22 mouse cellular contexts compared by ENCODE assay signal in genomic region chr7:109928365-109928764, GRCm38 (mm10). TPM values are rescaled to one million over a fixed set of nuclear protein-coding genes. Genes with fewer than 3 reads are reported as not detected.
DNase-seq lines count a peak whose midpoint lies in the region; ATAC-seq and TF ChIP-seq lines count a peak whose summit lies in the region.
"Had no signal": no experiment of that assay in that cellular context is flagged by ENCODE, and none has a peak within 500 bp of the region (broad histone marks: within the 10 kb centered on the region; RNA-seq: fewer than 3 reads in every experiment).

No protein-coding gene starts in this region.

- no peak for ATAC-seq in forebrain, embryonic 14.5 days
- ATAC-seq in forebrain, embryonic 15.5 days (replicated peaks) = no peak
- no peak for ATAC-seq in midbrain, embryonic 16.5 days
- ATAC-seq: CD4-positive, CD25-positive, alpha-beta regulatory T cell, adult 4 months; forebrain, embryonic 13.5 days; hindbrain, postnatal 0 days had no signal

- no peak overlapping the region for H3K9ac ChIP-seq in forebrain, embryonic 14.5 days (ENCODE audit: low read length)
- no peak overlapping the region for H3K9ac ChIP-seq in forebrain, embryonic 15.5 days (replicated peaks)
- H3K9ac ChIP-seq in midbrain, embryonic 16.5 days (ENCODE audit: low read depth, low read length) = no peak overlapping the region
- H3K9ac ChIP-seq: forebrain, embryonic 13.5 days; heart, embryonic 15.5 days; hindbrain, embryonic 13.5 days had no signal

- no peaks in the 10 kb centered on the region for H3K9me3 ChIP-seq in forebrain, embryonic 14.5 days (replicated peaks; ENCODE audit: control insufficient read depth, low read length)
- no peaks in the 10 kb centered on the region for H3K9me3 ChIP-seq in forebrain, embryonic 15.5 days
- no peaks in the 10 kb centered on the region for H3K9me3 ChIP-seq in midbrain, embryonic 16.5 days (replicated peaks; ENCODE audit: control insufficient read depth, low read length, poor library complexity, severe bottlenecking)
- H3K9me3 ChIP-seq: embryonic facial prominence, embryonic 10.5 days; forebrain, embryonic 13.5 days; G1E; heart, embryonic 15.5 days; hindbrain, embryonic 13.5 days had no signal

- no peak overlapping the region for H3K27ac ChIP-seq in forebrain, embryonic 14.5 days (ENCODE audit: low read depth, low read length)
- no peak overlapping the region for H3K27ac ChIP-seq in forebrain, embryonic 15.5 days (replicated peaks)
- H3K27ac ChIP-seq in left cerebral cortex, adult 2 months = 0 out of 2 replicates have a peak overlapping the region, but pooled peaks have one; percentile 6
- no peak overlapping the region for H3K27ac ChIP-seq in midbrain, embryonic 16.5 days (ENCODE audit: low read length)
- H3K27ac ChIP-seq: embryonic facial prominence, embryonic 10.5 days; forebrain, embryonic 13.5 days; heart, adult 2 months; heart, embryonic 15.5 days; hindbrain, embryonic 13.5 days; hindbrain, postnatal 0 days had no signal

- TF ChIP-seq CTCF in left cerebral cortex, adult 2 months (IDR thresholded peaks at IDR 0.05) = no peak

- no peaks in the 10 kb centered on the region for H3K27me3 ChIP-seq in forebrain, embryonic 14.5 days (replicated peaks; ENCODE audit: control insufficient read depth, insufficient read depth, low read length)
- no peaks in the 10 kb centered on the region for H3K27me3 ChIP-seq in forebrain, embryonic 15.5 days
- H3K27me3 ChIP-seq in midbrain, embryonic 16.5 days (ENCODE audit: control insufficient read depth, insufficient read depth, low read depth, low read length) = no peaks in the 10 kb centered on the region
- H3K27me3 ChIP-seq: forebrain, embryonic 13.5 days; heart, embryonic 15.5 days; hindbrain, embryonic 13.5 days had no signal

- no peak overlapping the region for H3K4me3 ChIP-seq in forebrain, embryonic 14.5 days (ENCODE audit: low read depth, low read length)
- H3K4me3 ChIP-seq in forebrain, embryonic 15.5 days = no peak overlapping the region
- H3K4me3 ChIP-seq in left cerebral cortex, adult 2 months = no peak overlapping the region
- no peak overlapping the region for H3K4me3 ChIP-seq in midbrain, embryonic 16.5 days (ENCODE audit: low read depth, low read length)
- H3K4me3 ChIP-seq: embryonic facial prominence, embryonic 10.5 days; forebrain, embryonic 13.5 days; heart, adult 2 months; heart, embryonic 15.5 days; hindbrain, embryonic 13.5 days had no signal

- intact Hi-C loops in left cerebral cortex, adult 2 months (cut with DNase I) = no loop called here
- intact Hi-C loops in left cerebral cortex, postnatal 10 days (cut with DNase I) = no loop called here

- H3K4me1 ChIP-seq in forebrain, embryonic 14.5 days (ENCODE audit: control insufficient read depth, insufficient read depth, low read length) = no peaks in the 10 kb centered on the region
- no peaks in the 10 kb centered on the region for H3K4me1 ChIP-seq in forebrain, embryonic 15.5 days
- no peaks in the 10 kb centered on the region for H3K4me1 ChIP-seq in midbrain, embryonic 16.5 days (ENCODE audit: control insufficient read depth, insufficient read depth, low read length)
- H3K4me1 ChIP-seq: embryonic facial prominence, embryonic 10.5 days; heart, embryonic 15.5 days had no signal

- H3K4me2 ChIP-seq in forebrain, embryonic 14.5 days (ENCODE audit: low read length) = no peak overlapping the region
- H3K4me2 ChIP-seq in forebrain, embryonic 15.5 days (replicated peaks) = no peak overlapping the region
- H3K4me2 ChIP-seq in midbrain, embryonic 16.5 days (ENCODE audit: low read length) = no peak overlapping the region
- H3K4me2 ChIP-seq: forebrain, embryonic 13.5 days; heart, embryonic 11.5 days; heart, embryonic 15.5 days; hindbrain, embryonic 13.5 days had no signal

- peaks cover 53% of the 10 kb centered on the region for H3K36me3 ChIP-seq in forebrain, embryonic 14.5 days (ENCODE audit: control insufficient read depth, insufficient read depth, low read length)
- H3K36me3 ChIP-seq in forebrain, embryonic 15.5 days = peaks cover 37% of the 10 kb centered on the region
- H3K36me3 ChIP-seq in midbrain, embryonic 16.5 days (ENCODE audit: control insufficient read depth, insufficient read depth, low read length) = peaks cover 5% of the 10 kb centered on the region; the same call in 1 of the 2 replicates

- peak; percentile 5 for DNase-seq in forebrain, embryonic 14.5 days (ENCODE audit: low spot score)
- peak in 1 of 2 experiments; percentile 13 for DNase-seq in left cerebral cortex, adult 2 months (ENCODE audit: extremely low spot score in 1 of 2, low spot score in 2 of 2)
- no peak for DNase-seq in left cerebral cortex, postnatal 10 days (ENCODE audit: extremely low spot score in 1 of 2, low spot score in 2 of 2)
- DNase-seq in brain, adult 2 months (ENCODE audit: low read depth, low spot score) = peak; percentile 65
- DNase-seq in telencephalon, adult 2 months (ENCODE audit: low read depth, low spot score) = peak; percentile 38
- DNase-seq: adrenal gland, postnatal 10 days; B cell, adult 2 months; cerebellum, adult 18-20 months; cerebellum, adult 9-11 months; gastrocnemius, postnatal 14 days; heart, adult 2 months; heart, postnatal 14 days had no signal

- 89% methylated on average over 6 of the region's 6 CpGs for WGBS in forebrain, embryonic 14.5 days
- WGBS in forebrain, embryonic 15.5 days = 79% methylated on average over 6 of the region's 6 CpGs
- WGBS in midbrain, embryonic 16.5 days = 92% methylated on average over 6 of the region's 6 CpGs

RNA-seq across cellular contexts. Expression of gene Dennd5a, which starts 31.9 kb away (rescaled TPM):
- 57.5 and 59.4 TPM in 2 replicates for polyA plus RNA-seq in forebrain, embryonic 14.5 days (2014; fragmentation: Nextera tagmentation; extraction: Ambion mirVana)
- 47.3 and 54.1 TPM in 2 replicates for polyA plus RNA-seq in forebrain, embryonic 15.5 days (2015; fragmentation: Nextera tagmentation; extraction: Ambion mirVana)
- 100 to 1,000 TPM; 214 to 225 TPM for total RNA-seq in left cerebral cortex, adult 2 months (2021)
- total RNA-seq in left cerebral cortex, postnatal 10 days (2021) = 100 to 1,000 TPM; 150 to 152 TPM
- polyA plus RNA-seq in midbrain, embryonic 16.5 days (2015; fragmentation: Nextera tagmentation; extraction: Ambion mirVana) = 38.5 and 40.2 TPM in 2 replicates

RNA-seq across cellular contexts. Expression of gene Tmem41b, which starts 58.4 kb away (rescaled TPM):
- polyA plus RNA-seq in forebrain, embryonic 14.5 days (2014; fragmentation: Nextera tagmentation; extraction: Ambion mirVana) = 71.8 and 81.5 TPM in 2 replicates
- polyA plus RNA-seq in forebrain, embryonic 15.5 days (2015; fragmentation: Nextera tagmentation; extraction: Ambion mirVana) = 65.0 and 65.1 TPM in 2 replicates
- 10 to 100 TPM; 44.7 to 49.9 TPM for total RNA-seq in left cerebral cortex, adult 2 months (2021)
- total RNA-seq in left cerebral cortex, postnatal 10 days (2021) = 10 to 100 TPM; 53.1 to 55.0 TPM
- polyA plus RNA-seq in midbrain, embryonic 16.5 days (2015; fragmentation: Nextera tagmentation; extraction: Ambion mirVana) = 63.7 and 67.2 TPM in 2 replicates

Comparison
In these comparisons a context has a peak if more than half of its experiments do, and no peak if none do; other contexts are left out.
1. DNase-seq: peak in forebrain, embryonic 14.5 days (single experiment), brain, adult 2 months (single experiment) and telencephalon, adult 2 months (single experiment); none in left cerebral cortex, postnatal 10 days (0 of 2).